Mouse (Mus musculus): ENCODE measurements at regions not wholly inside any gene's neighbourhood (a gene's known extent, or its start where the extent isn't known, plus 50 kb on each side); places are given as distances from the start of the nearest gene placed in this dataset.
"Not testable (repeated sequence)": the region's sequence is repeated elsewhere in the genome, so short reads cannot be mapped to it uniquely, and the experiment has no call there.

GRCm38 (mm10) chr1:4608824-4609223 is 198.9 kb upstream of the Gm37988 start:
- 56% methylated on average over 2 of the region's 2 CpGs for WGBS
- Histone ChIP-seq H3K4me2 (ENCODE audit: low read depth, low read length) (no peak overlapping the region), H3K27me3 (ENCODE audit: control insufficient read depth, insufficient read depth, low read length) (no peaks in the 10 kb centered on the region), H3K36me3 (ENCODE audit: control insufficient read depth, insufficient read depth) (no peaks in the 10 kb centered on the region), H3K9me3 (replicated peaks; ENCODE audit: control insufficient read depth, low read length) (no peaks in the 10 kb centered on the region), H3K27ac (ENCODE audit: low read length) (no peak overlapping the region), H3K4me1 (ENCODE audit: control insufficient read depth, insufficient read depth, low read length) (no peaks in the 10 kb centered on the region), H3K9ac (ENCODE audit: low read length) (no peak overlapping the region), H3K4me3 (ENCODE audit: low read length) (no peak overlapping the region)
- no peak for ATAC-seq (replicated peaks; ENCODE audit: extremely low read depth, insufficient read depth, low FRiP score)

DNA sequence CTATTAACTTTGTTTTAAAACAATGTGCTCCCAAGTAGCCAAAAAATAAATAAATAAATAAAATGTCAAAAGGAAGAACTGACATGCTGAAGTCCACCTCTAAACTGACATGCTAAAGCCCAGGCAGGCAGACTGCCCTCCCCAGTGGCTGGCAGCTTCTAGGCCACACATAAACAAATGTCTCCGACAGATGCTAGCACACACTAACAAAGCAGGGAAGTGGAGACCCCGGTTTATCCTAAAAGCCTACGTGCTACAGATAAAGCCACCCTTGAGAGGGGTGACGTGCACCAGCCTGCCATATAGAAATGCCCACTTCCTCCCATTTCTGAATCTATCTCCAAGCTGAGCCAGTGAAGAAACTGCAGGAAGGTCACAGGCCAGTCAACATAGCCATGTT is 194.4 kb upstream of the Gm37988 start:
- H3K27ac ChIP-seq (ENCODE audit: low read length), result no peak overlapping the region
- no peak overlapping the region for H3K4me3 ChIP-seq (ENCODE audit: low read length)
- no peak overlapping the region for H3K4me2 ChIP-seq (ENCODE audit: low read depth, low read length)
- no peaks in the 10 kb centered on the region for H3K9me3 ChIP-seq (replicated peaks; ENCODE audit: control insufficient read depth, low read length)
- H3K36me3 ChIP-seq (ENCODE audit: control insufficient read depth, insufficient read depth), result no peaks in the 10 kb centered on the region
- H3K4me1 ChIP-seq (ENCODE audit: control insufficient read depth, insufficient read depth, low read length), result peaks cover 6% of the 10 kb centered on the region; the same call in 1 of the 2 replicates
- no peak for ATAC-seq (replicated peaks; ENCODE audit: extremely low read depth, insufficient read depth, low FRiP score)
- no peak overlapping the region for H3K9ac ChIP-seq (ENCODE audit: low read length)
- WGBS, result 39% methylated on average over 4 of the region's 4 CpGs
- no peaks in the 10 kb centered on the region for H3K27me3 ChIP-seq (ENCODE audit: control insufficient read depth, insufficient read depth, low read length)

DNA sequence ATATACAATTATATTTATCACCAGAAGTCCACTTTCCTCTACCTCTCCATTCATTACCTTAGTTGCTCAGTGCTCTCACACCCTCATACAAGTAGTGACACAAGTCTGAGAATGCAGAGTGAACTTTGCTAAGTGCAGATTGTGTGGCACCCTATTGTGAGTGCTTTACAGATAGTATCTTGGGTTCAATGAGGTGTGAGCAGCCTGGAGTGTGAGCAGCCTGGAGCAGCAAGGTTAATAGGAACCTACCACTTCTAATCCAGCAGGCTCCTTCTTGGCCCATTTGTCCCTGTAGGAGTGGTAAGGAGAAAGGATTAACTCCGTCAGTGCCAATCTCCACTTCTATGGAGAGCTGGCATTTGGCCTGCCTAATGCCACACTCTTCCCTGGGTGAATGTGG is 192.4 kb upstream of the Gm37988 start:
- Histone ChIP-seq H3K36me3 (ENCODE audit: control insufficient read depth, insufficient read depth) (no peaks in the 10 kb centered on the region), H3K4me3 (ENCODE audit: low read length) (no peak overlapping the region), H3K4me1 (ENCODE audit: control insufficient read depth, insufficient read depth, low read length) (peaks cover 6% of the 10 kb centered on the region; the same call in 1 of the 2 replicates), H3K4me2 (ENCODE audit: low read depth, low read length) (no peak overlapping the region), H3K27me3 (ENCODE audit: control insufficient read depth, insufficient read depth, low read length) (no peaks in the 10 kb centered on the region), H3K9me3 (replicated peaks; ENCODE audit: control insufficient read depth, low read length) (no peaks in the 10 kb centered on the region), H3K27ac (ENCODE audit: low read length) (no peak overlapping the region), H3K9ac (ENCODE audit: low read length) (no peak overlapping the region)
- ATAC-seq (replicated peaks; ENCODE audit: extremely low read depth, insufficient read depth, low FRiP score), result no peak
- WGBS, result 80% methylated on average over 1 of the region's 1 CpGs

DNA sequence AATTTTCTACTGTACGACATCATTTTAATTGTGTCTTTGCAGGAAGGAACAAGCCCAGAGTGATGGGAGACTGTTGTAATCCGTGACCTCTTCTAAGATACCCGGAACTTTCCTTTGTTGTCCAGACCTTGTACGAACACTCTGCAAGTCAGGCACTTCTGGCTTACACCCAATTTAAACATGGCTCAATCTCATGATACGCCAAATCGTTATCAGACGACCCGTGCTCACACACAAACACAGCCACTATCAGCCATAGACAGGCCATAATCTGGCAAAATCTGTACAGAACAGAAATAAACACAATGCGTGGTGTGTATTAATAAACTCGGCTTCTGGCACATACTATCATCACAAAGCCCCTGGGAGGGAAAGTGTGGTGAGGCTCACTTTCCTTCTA is 190.2 kb upstream of the Gm37988 start:
- H3K4me2 ChIP-seq (ENCODE audit: low read depth, low read length), result no peak overlapping the region
- 27% methylated on average over 10 of the region's 10 CpGs for WGBS
- H3K4me3 ChIP-seq (ENCODE audit: low read length), result no peak overlapping the region
- H3K36me3 ChIP-seq (ENCODE audit: control insufficient read depth, insufficient read depth), result no peaks in the 10 kb centered on the region
- peak; percentile 73 for ATAC-seq (replicated peaks; ENCODE audit: extremely low read depth, insufficient read depth, low FRiP score)
- no peaks in the 10 kb centered on the region for H3K27me3 ChIP-seq (ENCODE audit: control insufficient read depth, insufficient read depth, low read length)
- no peaks in the 10 kb centered on the region for H3K9me3 ChIP-seq (replicated peaks; ENCODE audit: control insufficient read depth, low read length)
- peaks cover 8% of the 10 kb centered on the region; the same call in 1 of the 2 replicates for H3K4me1 ChIP-seq (ENCODE audit: control insufficient read depth, insufficient read depth, low read length)
- H3K9ac ChIP-seq (ENCODE audit: low read length), result no peak overlapping the region
- peak overlapping the region; percentile 29; the same call in 1 of the 2 replicates for H3K27ac ChIP-seq (ENCODE audit: low read length)

DNA sequence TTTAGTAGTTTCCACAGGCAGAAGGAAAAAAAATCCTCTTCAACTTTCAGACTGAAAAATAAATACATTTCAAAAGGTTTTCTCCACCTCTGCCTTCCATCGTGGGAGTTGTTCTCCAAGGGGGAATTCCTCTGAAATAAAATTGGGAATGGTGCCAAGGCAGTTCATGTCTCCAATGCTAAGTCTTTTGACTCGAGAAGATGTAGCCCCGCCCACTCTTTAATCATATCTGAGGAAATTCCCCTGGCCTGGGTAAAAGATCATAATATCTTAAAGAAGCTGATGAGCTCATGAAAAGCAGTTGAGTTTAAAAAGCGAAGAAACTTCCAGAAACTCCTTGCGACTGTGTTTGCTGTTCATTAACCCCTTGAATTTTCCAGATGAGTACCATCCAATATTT is 185.3 kb upstream of the Gm37988 start:
- Histone ChIP-seq H3K9ac (ENCODE audit: low read length) (no peak overlapping the region), H3K9me3 (replicated peaks; ENCODE audit: control insufficient read depth, low read length) (no peaks in the 10 kb centered on the region), H3K36me3 (ENCODE audit: control insufficient read depth, insufficient read depth) (no peaks in the 10 kb centered on the region), H3K27me3 (ENCODE audit: control insufficient read depth, insufficient read depth, low read length) (no peaks in the 10 kb centered on the region), H3K4me1 (ENCODE audit: control insufficient read depth, insufficient read depth, low read length) (peaks cover 12% of the 10 kb centered on the region; the same call in 1 of the 2 replicates), H3K27ac (ENCODE audit: low read length) (no peak overlapping the region; the same call in 1 of the 2 replicates), H3K4me3 (ENCODE audit: low read length) (no peak overlapping the region), H3K4me2 (ENCODE audit: low read depth, low read length) (no peak overlapping the region)
- no peak; the same call in 1 of the 2 replicates for ATAC-seq (replicated peaks; ENCODE audit: extremely low read depth, insufficient read depth, low FRiP score)
- 32% methylated on average over 5 of the region's 5 CpGs for WGBS

GRCm38 (mm10) chr1:4623268-4623667 is 184.4 kb upstream of the Gm37988 start:
- no peak for ATAC-seq (replicated peaks; ENCODE audit: extremely low read depth, insufficient read depth, low FRiP score)
- WGBS, result 4% methylated on average over 2 of the region's 2 CpGs
- Histone ChIP-seq H3K4me3 (ENCODE audit: low read length) (no peak overlapping the region), H3K9me3 (replicated peaks; ENCODE audit: control insufficient read depth, low read length) (no peaks in the 10 kb centered on the region), H3K27me3 (ENCODE audit: control insufficient read depth, insufficient read depth, low read length) (no peaks in the 10 kb centered on the region), H3K36me3 (ENCODE audit: control insufficient read depth, insufficient read depth) (no peaks in the 10 kb centered on the region), H3K4me2 (ENCODE audit: low read depth, low read length) (no peak overlapping the region), H3K27ac (ENCODE audit: low read length) (peak overlapping the region; percentile 73), H3K4me1 (ENCODE audit: control insufficient read depth, insufficient read depth, low read length) (peaks cover 7% of the 10 kb centered on the region; the same call in 1 of the 2 replicates), H3K9ac (ENCODE audit: low read length) (no peak overlapping the region)

- Histone ChIP-seq H3K36me3 (ENCODE audit: control insufficient read depth, insufficient read depth) (no peaks in the 10 kb centered on the region), H3K27me3 (ENCODE audit: control insufficient read depth, insufficient read depth, low read length) (no peaks in the 10 kb centered on the region), H3K27ac (ENCODE audit: low read length) (no peak overlapping the region), H3K9ac (ENCODE audit: low read length) (no peak overlapping the region), H3K4me2 (ENCODE audit: low read depth, low read length) (no peak overlapping the region), H3K9me3 (replicated peaks; ENCODE audit: control insufficient read depth, low read length) (no peaks in the 10 kb centered on the region), H3K4me3 (ENCODE audit: low read length) (no peak overlapping the region), H3K4me1 (ENCODE audit: control insufficient read depth, insufficient read depth, low read length) (no peaks in the 10 kb centered on the region)
- 13% methylated on average over 7 of the region's 7 CpGs for WGBS
- ATAC-seq (replicated peaks; ENCODE audit: extremely low read depth, insufficient read depth, low FRiP score), result no peak; the same call in 1 of the 2 replicates
These were observed 153.8 kb upstream of the Gm37988 start for GRCm38 (mm10) chr1:4653937-4654336.

DNA sequence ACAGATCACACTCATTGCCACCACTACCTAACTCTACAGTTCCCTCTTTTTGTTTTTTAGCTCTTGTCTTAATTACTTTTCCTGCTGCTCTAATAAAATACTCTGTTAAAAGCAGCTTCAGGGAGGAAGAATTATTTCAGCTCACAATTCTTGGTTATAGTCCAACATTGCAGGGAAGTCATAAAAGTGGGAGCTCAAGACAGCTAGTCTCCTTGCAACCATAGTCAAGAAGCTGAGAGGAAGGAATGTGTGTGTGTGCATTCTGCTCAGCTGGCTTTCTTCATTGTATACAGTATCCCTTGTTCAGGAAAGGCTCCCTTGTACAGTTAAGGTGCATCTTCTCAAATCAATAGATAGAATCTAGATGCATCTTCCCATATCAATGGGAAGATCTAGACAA is 152.4 kb upstream of the Gm37988 start:
- Histone ChIP-seq H3K27me3 (ENCODE audit: control insufficient read depth, insufficient read depth, low read length) (no peaks in the 10 kb centered on the region), H3K9me3 (replicated peaks; ENCODE audit: control insufficient read depth, low read length) (no peaks in the 10 kb centered on the region), H3K36me3 (ENCODE audit: control insufficient read depth, insufficient read depth) (no peaks in the 10 kb centered on the region), H3K4me3 (ENCODE audit: low read length) (no peak overlapping the region), H3K4me2 (ENCODE audit: low read depth, low read length) (no peak overlapping the region), H3K9ac (ENCODE audit: low read length) (no peak overlapping the region), H3K4me1 (ENCODE audit: control insufficient read depth, insufficient read depth, low read length) (no peaks in the 10 kb centered on the region), H3K27ac (ENCODE audit: low read length) (no peak overlapping the region)
- ATAC-seq (replicated peaks; ENCODE audit: extremely low read depth, insufficient read depth, low FRiP score), result no peak

GRCm38 (mm10) chr1:4656883-4657282 is 150.8 kb upstream of the Gm37988 start:
- H3K9ac ChIP-seq (ENCODE audit: low read length), result no peak overlapping the region
- no peak overlapping the region for H3K27ac ChIP-seq (ENCODE audit: low read length)
- no peaks in the 10 kb centered on the region for H3K4me1 ChIP-seq (ENCODE audit: control insufficient read depth, insufficient read depth, low read length)
- 38% methylated on average over 5 of the region's 5 CpGs for WGBS
- H3K36me3 ChIP-seq (ENCODE audit: control insufficient read depth, insufficient read depth), result no peaks in the 10 kb centered on the region
- H3K27me3 ChIP-seq (ENCODE audit: control insufficient read depth, insufficient read depth, low read length), result no peaks in the 10 kb centered on the region
- no peaks in the 10 kb centered on the region for H3K9me3 ChIP-seq (replicated peaks; ENCODE audit: control insufficient read depth, low read length)
- H3K4me2 ChIP-seq (ENCODE audit: low read depth, low read length), result no peak overlapping the region
- no peak overlapping the region for H3K4me3 ChIP-seq (ENCODE audit: low read length)
- ATAC-seq (replicated peaks; ENCODE audit: extremely low read depth, insufficient read depth, low FRiP score), result no peak

DNA sequence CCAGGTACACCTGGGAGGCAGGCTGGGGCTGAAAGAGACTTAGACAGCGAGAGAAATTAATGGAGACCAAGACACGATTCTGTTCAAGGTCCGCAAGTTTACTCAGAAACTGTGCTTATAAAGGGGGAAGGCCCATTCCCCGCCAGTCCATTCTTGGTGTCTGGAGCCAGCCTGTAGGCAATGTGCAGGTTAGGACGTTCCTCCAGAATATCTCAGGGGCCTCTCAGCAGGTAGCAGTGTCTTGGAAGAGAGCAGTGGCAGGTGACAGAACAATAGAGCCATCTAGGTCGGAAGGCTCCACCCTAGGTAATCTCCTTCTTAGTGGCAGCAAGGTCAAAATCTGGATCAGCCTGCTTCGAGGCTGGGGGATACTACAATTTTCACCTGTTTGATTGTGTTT is 147.6 kb upstream of the Gm37988 start:
- H3K27ac ChIP-seq (ENCODE audit: low read length); H3K4me2 ChIP-seq (ENCODE audit: low read depth, low read length); H3K36me3 ChIP-seq (ENCODE audit: control insufficient read depth, insufficient read depth); H3K9me3 ChIP-seq (replicated peaks; ENCODE audit: control insufficient read depth, low read length); H3K4me3 ChIP-seq (ENCODE audit: low read length); H3K4me1 ChIP-seq (ENCODE audit: control insufficient read depth, insufficient read depth, low read length); ATAC-seq (replicated peaks; ENCODE audit: extremely low read depth, insufficient read depth, low FRiP score); H3K27me3 ChIP-seq (ENCODE audit: control insufficient read depth, insufficient read depth, low read length); H3K9ac ChIP-seq (ENCODE audit: low read length): not testable (repeated sequence)
- WGBS, result 73% methylated on average over 7 of the region's 7 CpGs

All from heart, embryonic 16.5 days (tissue).